Mouse (Mus musculus) embryonic fibroblast, embryonic 13.5 days (primary cell): ENCODE measurements around the gene Tmprss12.

Experiments used
- CTCF ChIP-seq: IDR thresholded peaks from 2 replicates; pipeline ENCODE4 v1.5.1; 2011; ENCODE audit warnings: mild to moderate bottlenecking, control low read depth, low read length, moderate library complexity, borderline replicate concordance; ENCODE audit not compliant: insufficient read depth
- POLR2A ChIP-seq: IDR thresholded peaks from 2 replicates; pipeline ENCODE4 v1.6.1; 2011; ENCODE audit warnings: low read depth, mild to moderate bottlenecking, control low read depth, low read length, moderate library complexity

GRCm38 (mm10) chr15:100304019-100304991, 23.7 kb downstream of the Tmprss12 start, which contains the start of gene Mettl7a1:
- TF ChIP-seq CTCF (no peak), POLR2A (peak; percentile 85)
